Mouse (Mus musculus) heart, embryonic 13.5 days (tissue): Measurements from ENCODE around the gene Klf15. TPM values are rescaled to one million over a fixed set of nuclear protein-coding genes. Genes with fewer than 3 reads are reported as not detected.

Experiments
- ATAC-seq: fragments of 200-750 bp; cut with Nextera tagmentation; 2 replicates; pipeline ENCODE4 v1.8.0; 2017; ENCODE audit warnings: moderate TSS enrichment; ENCODE audit not compliant: insufficient number of reproducible peaks, low FRiP score, low TSS enrichment; ENCODE audit errors: extremely low read depth
- H3K27ac ChIP-seq: fragments of 300-500 bp; sonication (generic); replicated peaks from 2 replicates; pipeline ENCODE4 v1.5.1; 2015; ENCODE audit warnings: moderate library complexity, mild to moderate bottlenecking, inconsistent platforms
- H3K27me3 ChIP-seq: fragments of 300-500 bp; sonication (generic); replicated peaks from 2 replicates; pipeline ENCODE4 v1.6.1; 2015; ENCODE audit warnings: mild to moderate bottlenecking, inconsistent platforms
- H3K36me3 ChIP-seq: fragments of 300-500 bp; sonication (generic); 2 replicates; pipeline ENCODE4 v1.6.1; 2015; ENCODE audit warnings: mild to moderate bottlenecking, inconsistent platforms
- H3K4me1 ChIP-seq: fragments of 300-500 bp; sonication (generic); 2 replicates; pipeline ENCODE4 v1.6.1; 2015; ENCODE audit warnings: inconsistent platforms
- H3K4me2 ChIP-seq: fragments of 300-500 bp; sonication (generic); 2 replicates; pipeline ENCODE4 v1.6.1; 2015; ENCODE audit warnings: inconsistent platforms, mild to moderate bottlenecking, moderate library complexity
- H3K4me3 ChIP-seq: fragments of 300-500 bp; sonication (generic); 2 replicates; pipeline ENCODE4 v1.5.1; 2015; ENCODE audit warnings: moderate library complexity, mild to moderate bottlenecking, inconsistent platforms
- H3K9ac ChIP-seq: fragments of 300-500 bp; sonication (generic); 2 replicates; pipeline ENCODE4 v1.6.1; 2015; ENCODE audit warnings: inconsistent platforms, mild to moderate bottlenecking, moderate library complexity
- H3K9me3 ChIP-seq: fragments of 300-500 bp; sonication (generic); 2 replicates; pipeline ENCODE4 v1.6.1; 2016; ENCODE audit warnings: inconsistent platforms
- WGBS: fragments of 180-500 bp; shearing (Covaris S2); methylation state at CpG from one replicate; pipeline ENCODE4 v1.1.7; 2015; ENCODE audit warnings: mixed read lengths; 5-methylcytosine and 5-hydroxymethylcytosine counted together
- polyA plus RNA-seq: library from polyadenylated mRNA; unstranded; fragments of >200 nt; fragmentation: Nextera tagmentation; extraction: Ambion mirVana; gene quantifications from 2 replicates; pipeline ENCODE4 v1.2.1, GENCODE M21; 2015

Gene Klf15
- polyA plus RNA-seq: 5.8 and 7.9 TPM in 2 replicates

DNA sequence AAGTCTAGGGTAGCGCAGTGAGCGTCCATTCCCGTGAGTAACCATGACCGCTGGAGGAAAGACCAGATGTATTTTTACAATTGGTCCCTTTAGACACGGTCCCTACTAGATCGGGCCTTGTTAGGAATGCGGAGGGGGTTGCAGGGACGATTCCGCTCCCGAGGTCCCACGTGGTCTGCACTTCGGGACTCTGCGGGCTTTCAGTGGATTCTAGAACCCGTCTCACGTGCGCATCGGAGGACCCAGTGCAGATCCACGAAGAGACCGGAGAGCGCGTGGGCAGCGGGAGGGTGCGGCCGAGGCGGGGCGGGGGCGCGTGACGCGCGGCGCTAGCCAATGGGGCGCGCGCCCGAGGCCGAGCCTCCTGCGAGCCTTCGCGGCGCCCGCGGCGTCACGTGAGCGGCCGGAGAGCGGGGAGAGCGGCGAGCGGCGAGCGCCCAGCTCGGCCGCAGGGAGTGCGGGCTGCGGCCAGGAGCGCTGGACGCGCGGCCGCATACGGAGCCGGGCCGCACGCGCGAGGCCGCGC lies at the start of gene Klf15:
Gene Klf15, plus strand, starts transcription at position 396 of the 526 bp plus-strand sequence.
- under 1% methylated on average over 70 of the region's 70 CpGs for WGBS
- peak within 1 kb of the TSS; percentile 84 for H3K9ac ChIP-seq
- H3K9me3 ChIP-seq: no peaks in the 10 kb centered on the region
- ATAC-seq: peak; percentile 39; the same call in 1 of the 2 replicates
- peaks cover 7% of the 10 kb centered on the region for H3K36me3 ChIP-seq
- peaks cover 22% of the 10 kb centered on the region for H3K4me1 ChIP-seq
- peaks cover 40% of the 10 kb centered on the region for H3K27me3 ChIP-seq
- peak within 1 kb of the TSS; percentile 85 for H3K27ac ChIP-seq
- peak within 1 kb of the TSS; percentile 64 for H3K4me3 ChIP-seq
- H3K4me2 ChIP-seq: peak within 1 kb of the TSS; percentile 95

- Histone ChIP-seq H3K9ac (peak overlapping the region; percentile 65), H3K36me3 (no peaks in the 10 kb centered on the region), H3K27ac (no peak overlapping the region), H3K4me3 (peak overlapping the region; percentile 40), H3K4me2 (peak overlapping the region; percentile 66), H3K27me3 (peaks cover 11% of the 10 kb centered on the region), H3K9me3 (no peaks in the 10 kb centered on the region), H3K4me1 (peaks cover 5% of the 10 kb centered on the region)
- 9% methylated on average over 14 of the region's 14 CpGs for WGBS
- 0 out of 2 replicates have a peak, but pooled peaks have one; percentile 32 for ATAC-seq
Observed at GRCm38 (mm10) chr6:90422565-90422964, 39.8 kb upstream of the Klf15 start.

DNA sequence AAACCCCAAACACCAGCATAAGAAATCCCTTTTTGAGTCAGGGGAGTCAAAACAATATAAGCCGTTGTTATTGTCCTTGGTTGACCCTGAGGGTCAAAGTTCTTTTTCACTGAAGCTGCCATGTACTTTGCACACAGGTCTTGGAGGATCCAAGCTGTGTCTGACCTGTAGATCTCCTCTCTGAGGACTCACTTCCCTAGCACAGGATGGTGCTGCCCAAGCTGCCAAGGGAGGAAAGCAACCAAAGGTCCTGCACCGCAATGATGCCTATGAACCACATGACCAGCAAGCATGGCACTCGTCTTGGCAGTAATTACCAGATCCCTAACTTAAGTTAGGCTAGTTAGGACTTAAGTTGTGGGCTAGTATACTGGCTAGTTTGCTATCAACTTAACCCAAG lies 37.0 kb upstream of the Klf15 start:
- Histone ChIP-seq H3K9ac (no peak overlapping the region), H3K27me3 (peaks cover 24% of the 10 kb centered on the region), H3K36me3 (no peaks in the 10 kb centered on the region), H3K4me3 (no peak overlapping the region), H3K4me1 (peaks cover 15% of the 10 kb centered on the region), H3K27ac (no peak overlapping the region), H3K4me2 (no peak overlapping the region), H3K9me3 (no peaks in the 10 kb centered on the region)
- ATAC-seq: no peak
- whole genome bisulfite sequencing: 73% methylated on average over 3 of the region's 3 CpGs

- Histone ChIP-seq H3K4me1 (peaks cover 15% of the 10 kb centered on the region), H3K27ac (no peak overlapping the region), H3K9me3 (no peaks in the 10 kb centered on the region), H3K27me3 (peaks cover 24% of the 10 kb centered on the region), H3K36me3 (no peaks in the 10 kb centered on the region), H3K4me2 (no peak overlapping the region), H3K4me3 (no peak overlapping the region), H3K9ac (no peak overlapping the region)
- WGBS: 77% methylated on average over 4 of the region's 4 CpGs
- no peak for ATAC-seq
Observed at GRCm38 (mm10) chr6:90426003-90426402, 36.4 kb upstream of the Klf15 start.

DNA sequence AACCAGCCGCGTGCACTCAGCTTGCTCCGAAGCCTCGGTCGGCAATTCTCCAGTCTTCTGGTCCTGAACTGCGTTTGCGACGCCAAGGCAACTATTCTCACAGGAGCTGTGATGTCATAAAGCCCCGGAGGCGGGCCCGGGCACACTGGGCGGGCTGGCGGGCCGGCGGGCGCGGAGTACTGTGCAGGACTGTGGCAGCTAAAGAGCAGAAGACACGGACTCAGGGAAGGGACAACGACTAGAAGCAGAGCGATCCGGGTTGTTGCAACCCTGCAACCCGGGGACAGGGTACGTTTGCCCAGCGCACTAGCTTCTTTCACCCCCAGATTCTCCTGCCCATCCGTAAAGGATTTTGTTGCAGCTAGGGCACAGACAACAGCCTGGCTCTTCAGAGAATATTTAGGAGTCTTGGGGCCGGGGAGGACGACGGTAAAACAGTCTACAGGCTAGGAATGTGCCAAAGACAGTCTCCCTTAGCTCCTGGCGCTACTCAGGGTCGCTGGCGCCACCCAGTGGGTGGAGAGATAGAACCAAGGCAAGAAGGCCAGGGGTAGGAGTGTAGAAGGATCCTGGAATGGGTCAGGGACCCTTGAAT lies 33.9 kb upstream of the Klf15 start, which contains the start of gene Cfap100:
Gene Cfap100, minus strand, starts transcription at position 418 of the 595 bp plus-strand sequence.
- Histone ChIP-seq H3K36me3 (no peaks in the 10 kb centered on the region), H3K4me3 (peak within 1 kb of the TSS; percentile 55), H3K9me3 (no peaks in the 10 kb centered on the region), H3K4me1 (peaks cover 10% of the 10 kb centered on the region), H3K9ac (peak within 1 kb of the TSS; percentile 79), H3K4me2 (peak within 1 kb of the TSS; percentile 89), H3K27ac (no peak within 1 kb of the TSS), H3K27me3 (peaks cover 24% of the 10 kb centered on the region)
- ATAC-seq: 0 out of 2 replicates have a peak, but pooled peaks have one; percentile 16
- under 1% methylated on average over 31 of the region's 31 CpGs for WGBS

DNA sequence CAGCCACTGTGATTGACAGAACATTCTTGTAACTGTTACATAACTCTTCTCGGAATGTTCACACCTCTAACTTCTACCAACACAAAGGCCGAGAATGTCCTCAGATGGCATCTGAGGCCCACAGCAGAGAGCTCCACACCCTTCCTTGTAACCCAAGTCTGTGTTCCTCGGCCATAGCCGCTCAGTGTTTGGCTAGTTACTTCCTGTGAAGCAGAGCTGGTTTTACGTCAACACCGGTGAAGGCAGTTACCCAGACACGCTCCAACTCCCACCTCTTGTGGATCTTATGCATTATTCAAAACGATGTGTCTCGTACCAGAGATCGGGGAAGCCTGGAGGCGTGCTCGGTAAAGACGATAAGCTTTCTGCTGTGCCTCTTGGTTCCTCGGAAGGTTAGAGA lies 32.5 kb upstream of the Klf15 start:
- no peak overlapping the region for H3K9ac ChIP-seq
- no peak for ATAC-seq
- H3K4me1 ChIP-seq: peaks cover 10% of the 10 kb centered on the region
- H3K27ac ChIP-seq: no peak overlapping the region
- no peak overlapping the region for H3K4me2 ChIP-seq
- no peak overlapping the region for H3K4me3 ChIP-seq
- 70% methylated on average over 14 of the region's 14 CpGs for WGBS
- H3K36me3 ChIP-seq: no peaks in the 10 kb centered on the region
- H3K27me3 ChIP-seq: peaks cover 32% of the 10 kb centered on the region
- no peaks in the 10 kb centered on the region for H3K9me3 ChIP-seq

DNA sequence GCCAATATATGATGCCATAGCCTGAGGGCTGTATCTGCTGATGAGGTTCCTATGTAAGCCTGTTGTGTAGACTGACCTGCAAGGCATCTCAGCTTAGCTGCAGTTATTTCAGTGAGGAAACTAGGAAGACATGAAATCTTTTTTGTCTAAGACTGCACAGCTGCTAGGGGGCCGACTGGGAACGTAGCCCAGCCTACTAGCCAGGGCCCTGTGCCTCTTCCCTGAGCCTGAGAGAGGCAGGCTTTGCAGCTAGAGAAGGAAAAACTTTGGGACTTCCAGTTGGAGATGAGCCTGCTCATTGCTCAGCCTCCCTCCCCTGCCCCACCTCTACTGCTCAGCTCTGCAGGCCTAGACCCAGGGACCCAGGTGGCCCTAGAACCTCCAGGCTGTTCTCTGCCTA lies 30.9 kb upstream of the Klf15 start:
- ATAC-seq: no peak
- Histone ChIP-seq H3K27ac (no peak overlapping the region), H3K27me3 (peaks cover 32% of the 10 kb centered on the region), H3K9ac (no peak overlapping the region), H3K9me3 (no peaks in the 10 kb centered on the region), H3K4me1 (peaks cover 10% of the 10 kb centered on the region), H3K4me2 (no peak overlapping the region), H3K36me3 (no peaks in the 10 kb centered on the region), H3K4me3 (no peak overlapping the region)
- WGBS: 61% methylated on average over 2 of the region's 2 CpGs

DNA sequence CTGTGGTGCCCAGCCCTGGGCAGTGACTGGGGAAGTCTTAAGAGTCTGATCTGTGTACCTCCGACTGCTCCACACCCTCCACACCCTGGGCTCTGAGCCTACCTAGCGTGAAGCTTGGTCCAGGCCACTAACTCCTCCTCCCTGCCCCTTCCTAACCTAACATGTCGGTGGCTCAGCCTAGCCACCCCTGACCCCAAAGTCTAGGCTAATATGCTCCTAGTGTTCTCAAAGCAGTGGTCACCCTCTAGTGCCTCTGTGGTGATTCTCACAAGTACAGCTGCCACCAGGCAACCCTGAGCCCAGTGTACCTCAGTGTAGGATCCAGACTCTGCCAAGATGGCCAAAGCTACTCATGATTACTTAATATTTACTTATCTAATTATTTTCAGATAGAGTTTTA lies 27.7 kb upstream of the Klf15 start:
- Histone ChIP-seq H3K9me3 (no peaks in the 10 kb centered on the region), H3K4me2 (no peak overlapping the region), H3K27ac (no peak overlapping the region), H3K4me1 (no peaks in the 10 kb centered on the region), H3K36me3 (no peaks in the 10 kb centered on the region), H3K4me3 (no peak overlapping the region), H3K27me3 (0 out of 2 replicates have a peak, but pooled peaks cover 10% of the 10 kb centered on the region), H3K9ac (no peak overlapping the region)
- ATAC-seq: no peak
- WGBS: 67% methylated on average over 3 of the region's 3 CpGs

DNA sequence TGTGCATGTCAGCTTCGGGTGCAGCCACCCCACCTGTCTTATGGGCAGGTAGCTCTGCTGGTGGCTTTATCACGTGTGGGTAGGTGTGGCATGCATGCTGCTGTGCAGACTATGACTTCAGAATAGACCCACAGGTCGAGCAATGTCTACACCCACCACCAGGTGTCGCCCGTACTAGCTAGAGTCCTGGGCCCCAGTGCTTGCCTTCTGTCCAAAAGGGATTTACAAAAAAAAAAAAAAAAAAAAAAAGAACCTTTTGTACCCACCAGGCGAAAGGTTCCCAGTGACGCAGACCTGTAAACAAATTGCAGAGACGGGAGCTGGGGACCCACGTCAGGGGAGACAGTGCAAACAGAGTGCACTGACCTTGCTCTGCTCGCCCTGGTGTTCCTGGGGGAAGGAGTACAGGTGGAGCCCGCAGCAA lies 27.2 kb upstream of the Klf15 start:
- no peak overlapping the region for H3K4me3 ChIP-seq
- no peaks in the 10 kb centered on the region for H3K36me3 ChIP-seq
- H3K4me1 ChIP-seq: no peaks in the 10 kb centered on the region
- 17% methylated on average over 11 of the region's 11 CpGs for WGBS
- H3K27ac ChIP-seq: no peak overlapping the region
- ATAC-seq: no peak
- H3K27me3 ChIP-seq: 0 out of 2 replicates have a peak, but pooled peaks cover 8% of the 10 kb centered on the region
- H3K9ac ChIP-seq: no peak overlapping the region
- no peaks in the 10 kb centered on the region for H3K9me3 ChIP-seq
- H3K4me2 ChIP-seq: no peak overlapping the region

GRCm38 (mm10) chr6:90436192-90436907 lies 26.0 kb upstream of the Klf15 start:
- Histone ChIP-seq H3K4me2 (no peak overlapping the region), H3K27me3 (0 out of 2 replicates have a peak, but pooled peaks cover 8% of the 10 kb centered on the region), H3K9me3 (no peaks in the 10 kb centered on the region), H3K4me1 (no peaks in the 10 kb centered on the region), H3K9ac (no peak overlapping the region), H3K27ac (no peak overlapping the region), H3K4me3 (no peak overlapping the region), H3K36me3 (no peaks in the 10 kb centered on the region)
- 74% methylated on average over 10 of the region's 10 CpGs for WGBS
- ATAC-seq: no peak

DNA sequence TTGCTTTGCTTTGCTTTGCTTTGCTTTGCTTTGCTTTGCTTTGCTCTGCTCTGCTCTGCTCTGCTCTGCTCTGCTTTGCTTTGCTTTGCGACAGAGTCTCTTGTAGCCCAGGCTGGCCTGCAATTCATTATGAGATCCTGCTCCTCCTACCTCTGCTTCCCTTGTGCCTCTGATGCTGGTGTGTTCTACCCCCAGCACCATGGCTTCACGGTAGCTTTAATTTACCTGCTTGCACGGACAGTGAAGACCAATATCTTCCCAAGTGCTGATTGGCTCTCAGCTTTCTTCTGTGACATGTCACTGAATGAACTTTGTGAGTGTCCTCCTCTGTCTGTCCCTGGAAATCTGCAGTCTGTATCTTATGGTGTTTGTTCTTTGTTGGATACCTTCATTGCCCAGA lies 25.3 kb upstream of the Klf15 start:
- H3K4me2 ChIP-seq: no peak overlapping the region
- no peaks in the 10 kb centered on the region for H3K4me1 ChIP-seq
- H3K9me3 ChIP-seq: no peaks in the 10 kb centered on the region
- H3K9ac ChIP-seq: no peak overlapping the region
- ATAC-seq: no peak
- no peak overlapping the region for H3K27ac ChIP-seq
- WGBS: 78% methylated on average over 3 of the region's 3 CpGs
- H3K36me3 ChIP-seq: no peaks in the 10 kb centered on the region
- H3K27me3 ChIP-seq: 0 out of 2 replicates have a peak, but pooled peaks cover 8% of the 10 kb centered on the region
- no peak overlapping the region for H3K4me3 ChIP-seq
